Mouse (Mus musculus) fat pad, adult 2 months (tissue): ENCODE measurements around the gene Dct.

ENCODE experiments used
- DNase-seq: peaks from one replicate; pipeline ENCODE4 v3.0.0-alpha.2; 2011; ENCODE audit warnings: low read depth, low spot score; ENCODE audit errors: extremely low read depth

Gene Dct

GRCm38 (mm10) chr14:118051975-118052630 is at the start of gene Dct:
Gene Dct, minus strand, starts transcription at chr14:118052244.
- no peak for DNase-seq

GRCm38 (mm10) chr14:118101227-118101990 is 49.4 kb upstream of the Dct start:
- no peak for DNase-seq

GRCm38 (mm10) chr14:118098265-118098664 is 46.2 kb upstream of the Dct start:
- DNase-seq, result no peak

DNA sequence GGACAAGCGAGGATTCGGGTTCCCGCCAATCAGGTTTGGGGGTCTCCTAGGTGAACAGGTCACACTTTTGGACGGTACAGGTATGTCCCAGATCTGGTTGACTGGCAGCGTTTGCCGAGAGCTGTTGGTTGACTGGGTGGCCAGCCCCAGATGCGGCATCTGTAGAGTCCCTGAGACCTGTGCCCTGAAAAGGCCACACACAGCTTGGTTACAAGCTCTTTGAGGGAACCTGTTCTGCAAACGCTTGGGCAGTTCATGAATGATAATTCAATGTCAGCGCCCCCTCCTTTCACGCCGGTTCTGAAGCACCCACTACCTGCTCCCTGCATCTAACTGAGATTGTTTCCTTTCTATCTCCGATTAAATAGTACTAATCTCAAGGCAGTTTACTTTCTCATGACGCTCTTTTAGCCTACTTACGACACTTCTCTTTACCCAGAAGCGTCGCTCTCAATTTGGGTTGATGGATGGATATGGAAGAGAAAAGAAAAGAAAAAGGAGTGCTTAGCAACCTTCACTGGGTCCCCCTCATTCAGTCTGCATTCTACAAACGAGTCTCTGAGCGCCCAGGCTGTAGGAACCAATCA is 37.9 kb upstream of the Dct start:
- no peak for DNase-seq

GRCm38 (mm10) chr14:118089215-118089805 is 37.3 kb upstream of the Dct start:
- no peak for DNase-seq

DNA sequence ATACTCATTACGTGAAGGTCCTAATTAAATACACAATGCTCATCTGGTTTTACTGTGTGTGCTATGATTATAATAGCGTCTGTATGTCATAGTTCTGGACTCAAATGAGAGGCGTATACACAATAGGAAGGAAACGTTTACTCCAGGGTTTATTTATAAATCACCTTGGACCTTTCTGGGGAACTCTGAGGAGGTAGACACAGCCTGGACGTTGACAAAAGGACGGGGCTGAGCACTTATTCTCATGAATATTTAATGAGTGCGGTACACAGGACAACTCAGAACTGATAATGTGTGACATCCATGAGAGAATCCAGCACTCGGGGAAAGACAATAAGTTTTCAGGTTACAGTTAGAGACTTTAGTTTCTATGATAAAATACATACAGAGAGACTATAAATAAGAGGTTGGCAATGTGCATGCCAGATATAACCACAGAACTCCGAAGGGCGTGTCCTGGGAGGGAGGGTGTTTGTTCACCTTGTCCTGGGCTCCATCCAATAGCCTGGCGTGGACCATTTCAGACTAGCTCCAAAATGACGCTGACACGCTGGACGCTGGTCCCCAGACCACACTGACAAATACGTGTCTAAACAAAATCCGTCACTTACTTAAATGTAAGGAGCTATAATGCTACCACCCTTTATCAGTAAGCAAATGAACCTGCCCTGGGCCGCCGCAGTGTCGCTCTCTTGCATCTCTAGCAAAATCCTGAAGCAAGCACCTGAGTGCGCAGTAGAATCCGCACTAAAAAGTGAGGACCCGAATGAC is 36.6 kb upstream of the Dct start:
- no peak for DNase-seq

GRCm38 (mm10) chr14:118086271-118087035 is 34.4 kb upstream of the Dct start:
- no peak for DNase-seq

GRCm38 (mm10) chr14:118083851-118084250 is 31.8 kb upstream of the Dct start:
- DNase-seq, result no peak

- no peak for DNase-seq
These were observed 28.6 kb upstream of the Dct start for GRCm38 (mm10) chr14:118080606-118081005.

DNA sequence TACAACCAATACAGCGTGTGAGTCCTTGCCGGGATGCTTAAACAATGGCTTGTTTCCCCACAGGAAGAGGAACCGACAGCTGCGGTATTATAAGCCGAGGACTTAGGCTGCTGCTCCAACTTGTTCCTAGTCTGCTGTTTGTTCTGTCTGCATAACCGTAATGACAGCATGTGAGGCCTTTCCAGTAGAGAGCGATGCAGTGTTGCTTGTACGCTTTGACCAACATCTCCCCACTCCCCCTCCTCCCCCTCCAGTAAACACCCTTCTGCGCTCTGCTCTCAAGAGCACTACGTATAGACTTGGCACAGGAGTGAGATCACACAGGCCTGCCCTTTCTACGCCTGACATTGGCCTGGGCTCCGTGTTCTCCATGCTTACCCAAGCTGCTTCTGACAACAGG is 18.1 kb upstream of the Dct start:
- no peak for DNase-seq

GRCm38 (mm10) chr14:118069439-118070079 is 17.5 kb upstream of the Dct start:
- DNase-seq, result no peak

DNA sequence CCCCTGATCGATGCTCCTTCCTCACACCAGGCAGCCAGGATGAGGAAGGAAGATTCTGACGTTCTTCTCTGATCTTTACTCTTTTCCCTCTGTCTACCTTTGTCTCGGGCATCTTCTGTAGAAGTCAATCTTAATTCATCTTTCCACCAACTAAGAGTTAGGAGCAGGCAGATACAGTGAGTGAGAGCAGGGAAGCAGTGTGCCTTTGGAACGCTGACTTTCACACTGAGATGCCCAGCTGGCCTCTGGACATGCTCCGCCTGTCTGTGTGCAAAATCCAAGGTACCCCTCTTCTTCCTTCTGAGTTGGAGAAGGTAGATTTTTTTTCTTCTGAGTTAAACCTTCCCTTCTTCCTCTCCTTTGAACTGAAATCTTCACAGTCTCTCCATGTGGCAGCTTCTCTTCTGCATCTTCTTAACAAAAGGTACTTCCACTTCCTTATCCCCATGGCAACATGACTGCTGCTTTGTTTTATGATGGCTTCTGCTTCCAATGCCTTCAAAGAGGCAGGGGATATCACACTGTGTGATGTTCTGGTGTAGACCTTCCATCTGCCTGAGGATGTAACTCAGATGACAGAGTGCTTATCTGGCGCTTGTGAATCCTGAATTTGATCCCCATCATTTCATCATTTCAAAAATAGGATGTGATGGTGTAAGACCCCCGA is 9.9 kb upstream of the Dct start:
- DNase-seq, result no peak

DNA sequence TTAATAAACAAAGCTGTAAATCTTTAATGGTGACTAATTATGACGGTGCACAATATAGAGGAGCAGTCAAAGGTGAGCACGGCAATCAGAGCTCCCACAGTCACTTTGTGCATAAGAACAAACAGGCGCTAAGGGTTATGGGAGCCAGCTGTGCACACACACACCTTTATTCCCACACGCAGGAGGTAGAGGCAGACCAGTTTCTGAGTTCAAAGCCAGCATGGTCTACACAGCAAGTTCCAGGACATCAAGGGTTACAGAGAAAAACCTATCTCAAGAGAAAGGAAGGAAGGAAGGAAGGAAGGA is 6.5 kb upstream of the Dct start:
- DNase-seq, result no peak

- no peak for DNase-seq
These were observed 5.9 kb upstream of the Dct start for GRCm38 (mm10) chr14:118057696-118058580.

DNA sequence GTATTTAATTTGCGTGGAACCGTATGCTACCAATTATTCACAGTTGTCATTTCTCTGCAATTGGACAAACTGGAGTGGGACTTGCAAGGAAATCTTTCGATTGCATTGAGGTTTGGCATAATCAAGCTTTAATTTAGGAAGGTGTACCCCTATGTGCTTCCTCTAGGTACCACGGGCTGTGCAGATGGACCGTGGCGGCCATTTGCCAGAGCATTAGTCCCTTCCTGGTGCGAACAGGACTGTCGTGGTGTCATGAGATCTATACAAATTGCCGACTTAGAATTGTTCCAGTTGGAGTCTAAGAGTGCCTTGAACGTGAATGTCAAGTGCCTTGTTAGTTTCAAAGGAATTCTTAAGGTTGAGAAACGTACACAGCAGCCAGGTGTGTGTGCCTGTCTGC is 726 bp upstream of the Dct start:
- no peak for DNase-seq

- no peak for DNase-seq
These were observed 648 bp downstream of the Dct start for GRCm38 (mm10) chr14:118051396-118051795.

- no peak for DNase-seq
These were observed 1.1 kb downstream of the Dct start for GRCm38 (mm10) chr14:118050990-118051389.

- DNase-seq, result no peak
These were observed 1.6 kb downstream of the Dct start for GRCm38 (mm10) chr14:118050431-118050830.
